Mouse (Mus musculus) cerebellum, adult 2 months (tissue): ENCODE measurements around the gene Ciapin1.

Experiments
- CTCF ChIP-seq: fragments of 200-500 bp; IDR thresholded peaks from 2 replicates; pipeline ENCODE4 v1.5.1; 2011; ENCODE audit warnings: low read depth, mild to moderate bottlenecking, control low read depth, low read length, moderate library complexity, borderline replicate concordance; ENCODE audit not compliant: insufficient read depth
- POLR2A ChIP-seq: fragments of 200-500 bp; IDR thresholded peaks from 2 replicates; pipeline ENCODE4 v1.6.1; 2011; ENCODE audit warnings: low read length, control low read depth, borderline replicate concordance; ENCODE audit not compliant: insufficient read depth

DNA sequence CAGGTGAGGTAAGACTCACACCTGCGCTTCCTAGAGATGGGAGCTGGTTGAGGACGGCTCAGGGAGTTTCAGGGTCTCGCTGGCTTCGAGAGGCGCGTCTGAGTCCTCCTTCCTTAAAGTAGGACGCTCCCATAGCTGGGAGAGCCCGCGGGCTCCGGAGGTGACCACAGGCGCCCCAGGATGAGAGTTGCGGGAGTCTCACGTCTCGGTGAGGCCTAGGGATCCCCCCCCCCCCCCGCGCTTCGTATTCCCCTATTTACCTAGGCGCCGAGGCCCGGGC, 37.7 kb upstream of the Ciapin1 start:
- no peak for TF ChIP-seq CTCF
- TF ChIP-seq POLR2A, result no peak
